Mouse (Mus musculus): ENCODE measurements at regions not wholly inside any gene's neighbourhood (a gene's known extent, or its start where the extent isn't known, plus 50 kb on each side); places are given as distances from the start of the nearest gene placed in this dataset.

- TF ChIP-seq CTCF (IDR thresholded peaks at IDR 0.05; ENCODE audit: insufficient read depth, low read depth, low read length) (no peak), POLR2A (IDR thresholded peaks at IDR 0.05; ENCODE audit: insufficient read depth, low read depth, low read length) (no peak)
Observed at GRCm38 (mm10) chr13:37553392-37553791, 208.4 kb downstream of the Ly86 start.

Data from olfactory bulb, adult 2 months (tissue).